Mouse (Mus musculus) naive thymus-derived CD4-positive, alpha-beta T cell, adult 5 months (primary cell): ENCODE measurements around the gene Olfr520. TPM values are rescaled to one million over a fixed set of nuclear protein-coding genes. Genes with fewer than 3 reads are reported as not detected.

Experiments
- polyA plus RNA-seq: library from polyadenylated mRNA; unstranded; fragments of 100-300 nt; shearing (Covaris generic); gene quantifications from one replicate; pipeline ENCODE4 v1.2.1, GENCODE M21; 2017

The Olfr520 gene
- polyA plus RNA-seq: not detected

GRCm38 (mm10) chr7:99729973-99730372 lies at the start of gene Olfr520:
Gene Olfr520, plus strand, starts transcription at chr7:99730273.

GRCm38 (mm10) chr7:99711166-99711565 lies 18.9 kb upstream of the Olfr520 start, which contains the start of gene Slco2b1:
Gene Slco2b1, minus strand, starts transcription at chr7:99711340.

GRCm38 (mm10) chr7:99763207-99763606 lies 33.1 kb downstream of the Olfr520 start, which contains the start of gene Olfr521:
Gene Olfr521, plus strand, starts transcription at chr7:99763507.

Other genes with a start within 250 kb of the Olfr520 start
- gene Rps3, start 246.5 kb upstream of the Olfr520 start, polyA plus RNA-seq: 1,928 TPM
- 15.9 TPM for gene Arrb1, start 194.8 kb upstream of the Olfr520 start, polyA plus RNA-seq
- gene Tpbgl, start 103.2 kb upstream of the Olfr520 start, polyA plus RNA-seq: 0.47 TPM
- not detected for gene Slco2b1, start 18.9 kb upstream of the Olfr520 start, polyA plus RNA-seq
- gene Olfr521, start 33.2 kb downstream of the Olfr520 start, polyA plus RNA-seq: not detected
- 2.4 TPM for gene Neu3, start 98.1 kb downstream of the Olfr520 start, polyA plus RNA-seq
- not detected for gene Xrra1, start 128.8 kb downstream of the Olfr520 start, polyA plus RNA-seq
- gene Spcs2, start 133.2 kb downstream of the Olfr520 start, polyA plus RNA-seq: 246 TPM